Mouse (Mus musculus): ENCODE data around the gene Olfr592. TPM values are rescaled to one million over a fixed set of nuclear protein-coding genes. Genes with fewer than 3 reads are reported as not detected.

Gene Olfr592
- polyA plus RNA-seq, 1 experiment from 2014 or later = not detected

Other genes starting within 250 kb of the Olfr592 start
- not detected in 2 replicates for gene Olfr573-ps1, start 242.2 kb upstream of the Olfr592 start, polyA plus RNA-seq (2014; fragmentation: Nextera tagmentation; extraction: Ambion mirVana)
- gene Olfr574, start 236.3 kb upstream of the Olfr592 start, polyA plus RNA-seq (2014; fragmentation: Nextera tagmentation; extraction: Ambion mirVana) = not detected in 2 replicates
- gene Olfr575, start 226.0 kb upstream of the Olfr592 start, polyA plus RNA-seq (2014; fragmentation: Nextera tagmentation; extraction: Ambion mirVana) = not detected in 2 replicates
- not detected in 2 replicates for gene Olfr576, start 222.1 kb upstream of the Olfr592 start, polyA plus RNA-seq (2014; fragmentation: Nextera tagmentation; extraction: Ambion mirVana)
- not detected in 2 replicates for gene Olfr577, start 208.9 kb upstream of the Olfr592 start, polyA plus RNA-seq (2014; fragmentation: Nextera tagmentation; extraction: Ambion mirVana)
- gene Olfr578, start 195.5 kb upstream of the Olfr592 start, polyA plus RNA-seq (2014; fragmentation: Nextera tagmentation; extraction: Ambion mirVana) = not detected in 2 replicates
- not detected in 2 replicates for gene Olfr582, start 146.8 kb upstream of the Olfr592 start, polyA plus RNA-seq (2014; fragmentation: Nextera tagmentation; extraction: Ambion mirVana)
- gene Olfr583, start 133.5 kb upstream of the Olfr592 start, polyA plus RNA-seq (2014; fragmentation: Nextera tagmentation; extraction: Ambion mirVana) = not detected in 2 replicates
- gene Olfr584, start 102.9 kb upstream of the Olfr592 start, polyA plus RNA-seq (2014; fragmentation: Nextera tagmentation; extraction: Ambion mirVana) = not detected in 2 replicates
- not detected in 2 replicates for gene Olfr585, start 87.1 kb upstream of the Olfr592 start, polyA plus RNA-seq (2014; fragmentation: Nextera tagmentation; extraction: Ambion mirVana)
- gene Olfr586, start 59.2 kb upstream of the Olfr592 start, polyA plus RNA-seq (2014; fragmentation: Nextera tagmentation; extraction: Ambion mirVana) = not detected in 2 replicates
- not detected in 2 replicates for gene Olfr588-ps1, start 43.9 kb upstream of the Olfr592 start, polyA plus RNA-seq (2014; fragmentation: Nextera tagmentation; extraction: Ambion mirVana)
- not detected in 2 replicates for gene Olfr589, start 28.4 kb upstream of the Olfr592 start, polyA plus RNA-seq (2014; fragmentation: Nextera tagmentation; extraction: Ambion mirVana)
- gene Olfr591, start 6.5 kb upstream of the Olfr592 start, polyA plus RNA-seq (2014; fragmentation: Nextera tagmentation; extraction: Ambion mirVana) = not detected in 2 replicates
- not detected in 2 replicates for gene Olfr593, start 27.1 kb downstream of the Olfr592 start, polyA plus RNA-seq (2014; fragmentation: Nextera tagmentation; extraction: Ambion mirVana)
- gene Olfr594, start 32.2 kb downstream of the Olfr592 start, polyA plus RNA-seq (2014; fragmentation: Nextera tagmentation; extraction: Ambion mirVana) = not detected in 2 replicates
- gene Usp17ld, start 67.7 kb downstream of the Olfr592 start, polyA plus RNA-seq (2014; fragmentation: Nextera tagmentation; extraction: Ambion mirVana) = not detected in 2 replicates
- gene Olfr596, start 120.8 kb downstream of the Olfr592 start, polyA plus RNA-seq (2014; fragmentation: Nextera tagmentation; extraction: Ambion mirVana) = not detected in 2 replicates
- gene Olfr597, start 131.5 kb downstream of the Olfr592 start, polyA plus RNA-seq (2014; fragmentation: Nextera tagmentation; extraction: Ambion mirVana) = not detected in 2 replicates
- gene Olfr598, start 138.8 kb downstream of the Olfr592 start, polyA plus RNA-seq (2014; fragmentation: Nextera tagmentation; extraction: Ambion mirVana) = not detected in 2 replicates
- not detected in 2 replicates for gene Olfr599, start 151.1 kb downstream of the Olfr592 start, polyA plus RNA-seq (2014; fragmentation: Nextera tagmentation; extraction: Ambion mirVana)
- gene Olfr600, start 164.9 kb downstream of the Olfr592 start, polyA plus RNA-seq (2014; fragmentation: Nextera tagmentation; extraction: Ambion mirVana) = not detected in 2 replicates
- gene Olfr601, start 177.9 kb downstream of the Olfr592 start, polyA plus RNA-seq (2014; fragmentation: Nextera tagmentation; extraction: Ambion mirVana) = not detected in 2 replicates
- gene Olfr603, start 201.4 kb downstream of the Olfr592 start, polyA plus RNA-seq (2014; fragmentation: Nextera tagmentation; extraction: Ambion mirVana) = not detected in 2 replicates
- not detected in 2 replicates for gene Usp17lc, start 230.3 kb downstream of the Olfr592 start, polyA plus RNA-seq (2014; fragmentation: Nextera tagmentation; extraction: Ambion mirVana)

Data from forebrain, embryonic 14.5 days (tissue).